Mouse (Mus musculus): ENCODE data around the gene Krtap13. TPM values are rescaled to one million over a fixed set of nuclear protein-coding genes. Genes with fewer than 3 reads are reported as not detected.

The Krtap13 gene
- polyA plus RNA-seq, 1 experiment from 2014 or later, result not detected

GRCm38 (mm10) chr16:88707496-88708012 lies 43.9 kb downstream of the Krtap13 start, which contains the start of gene 2310061N02Rik:
Gene 2310061N02Rik (minus strand): TSS chr16:88707962.
- 89% methylated on average over 10 of the region's 10 CpGs for WGBS
- ATAC-seq, result no peak
- H3K27me3 ChIP-seq (replicated peaks), result no peaks in the 10 kb centered on the region

GRCm38 (mm10) chr16:88701072-88701864 lies 50.2 kb downstream of the Krtap13 start:
- H3K27me3 ChIP-seq (replicated peaks), result no peaks in the 10 kb centered on the region
- H3K27ac ChIP-seq, result no peak overlapping the region
- H3K9me3 ChIP-seq, result no peaks in the 10 kb centered on the region
- no peak overlapping the region for H3K4me3 ChIP-seq (replicated peaks)
- H3K4me1 ChIP-seq (replicated peaks), result no peaks in the 10 kb centered on the region
- no peaks in the 10 kb centered on the region for H3K36me3 ChIP-seq
- H3K9ac ChIP-seq, result no peak overlapping the region
- ATAC-seq, result no peak
- no peak overlapping the region for H3K4me2 ChIP-seq (replicated peaks)
- WGBS, result 44% methylated on average over 4 of the region's 4 CpGs

More at GRCm38 (mm10) chr16:88707496-88708012, 43.9 kb downstream of the Krtap13 start, which contains the start of gene 2310061N02Rik:
- Histone ChIP-seq H3K9me3 (no peaks in the 10 kb centered on the region), H3K4me2 (replicated peaks) (no peak within 1 kb of the TSS), H3K9ac (no peak within 1 kb of the TSS), H3K4me3 (replicated peaks) (no peak within 1 kb of the TSS), H3K4me1 (replicated peaks) (no peaks in the 10 kb centered on the region), H3K36me3 (no peaks in the 10 kb centered on the region), H3K27ac (no peak within 1 kb of the TSS)

Other genes starting within 250 kb of the Krtap13 start
- not detected in 2 replicates for gene Cldn17, start 244.7 kb downstream of the Krtap13 start, polyA plus RNA-seq (2015; fragmentation: Nextera tagmentation; extraction: Ambion mirVana)
- gene Cldn8, start 188.5 kb downstream of the Krtap13 start, polyA plus RNA-seq (2015; fragmentation: Nextera tagmentation; extraction: Ambion mirVana), result 72.7 and 77.0 TPM in 2 replicates
- not detected in 2 replicates for gene Krtap24-1, start 139.4 kb downstream of the Krtap13 start, polyA plus RNA-seq (2015; fragmentation: Nextera tagmentation; extraction: Ambion mirVana)
- gene 2310079G19Rik, start 124.0 kb downstream of the Krtap13 start, polyA plus RNA-seq (2015; fragmentation: Nextera tagmentation; extraction: Ambion mirVana), result not detected in 2 replicates
- gene Krtap26-1, start 103.8 kb downstream of the Krtap13 start, polyA plus RNA-seq (2015; fragmentation: Nextera tagmentation; extraction: Ambion mirVana), result not detected in 2 replicates
- not detected in 2 replicates for gene Krtap27-1, start 80.0 kb downstream of the Krtap13 start, polyA plus RNA-seq (2015; fragmentation: Nextera tagmentation; extraction: Ambion mirVana)
- not detected in 2 replicates for gene 2310061N02Rik, start 43.7 kb downstream of the Krtap13 start, polyA plus RNA-seq (2015; fragmentation: Nextera tagmentation; extraction: Ambion mirVana)
- gene Krtap13-1, start 22.8 kb downstream of the Krtap13 start, polyA plus RNA-seq (2015; fragmentation: Nextera tagmentation; extraction: Ambion mirVana), result not detected in 2 replicates
- not detected in 2 replicates for gene 2310034C09Rik, start 7.2 kb upstream of the Krtap13 start, polyA plus RNA-seq (2015; fragmentation: Nextera tagmentation; extraction: Ambion mirVana)
- not detected in 2 replicates for gene 2310057N15Rik, start 22.6 kb upstream of the Krtap13 start, polyA plus RNA-seq (2015; fragmentation: Nextera tagmentation; extraction: Ambion mirVana)
- gene Gm5965, start 26.3 kb upstream of the Krtap13 start, polyA plus RNA-seq (2015; fragmentation: Nextera tagmentation; extraction: Ambion mirVana), result not detected in 2 replicates
- gene Gm20741, start 60.6 kb upstream of the Krtap13 start, polyA plus RNA-seq (2015; fragmentation: Nextera tagmentation; extraction: Ambion mirVana), result not detected in 2 replicates
- not detected in 2 replicates for gene Krtap15, start 68.6 kb upstream of the Krtap13 start, polyA plus RNA-seq (2015; fragmentation: Nextera tagmentation; extraction: Ambion mirVana)
- gene Krtap14, start 74.5 kb upstream of the Krtap13 start, polyA plus RNA-seq (2015; fragmentation: Nextera tagmentation; extraction: Ambion mirVana), result not detected in 2 replicates
- gene Krtap19-1, start 117.8 kb upstream of the Krtap13 start, polyA plus RNA-seq (2015; fragmentation: Nextera tagmentation; extraction: Ambion mirVana), result not detected in 2 replicates
- gene Krtap19-2, start 122.6 kb upstream of the Krtap13 start, polyA plus RNA-seq (2015; fragmentation: Nextera tagmentation; extraction: Ambion mirVana), result not detected in 2 replicates
- gene Krtap19-3, start 126.4 kb upstream of the Krtap13 start, polyA plus RNA-seq (2015; fragmentation: Nextera tagmentation; extraction: Ambion mirVana), result not detected in 2 replicates
- not detected in 2 replicates for gene Krtap19-4, start 133.5 kb upstream of the Krtap13 start, polyA plus RNA-seq (2015; fragmentation: Nextera tagmentation; extraction: Ambion mirVana)
- not detected in 2 replicates for gene Krtap19-5, start 144.8 kb upstream of the Krtap13 start, polyA plus RNA-seq (2015; fragmentation: Nextera tagmentation; extraction: Ambion mirVana)
- gene Krtap19-9b, start 180.6 kb upstream of the Krtap13 start, polyA plus RNA-seq (2015; fragmentation: Nextera tagmentation; extraction: Ambion mirVana), result not detected in 2 replicates
- not detected in 2 replicates for gene Krtap16-3, start 211.2 kb upstream of the Krtap13 start, polyA plus RNA-seq (2015; fragmentation: Nextera tagmentation; extraction: Ambion mirVana)

Data from intestine, embryonic 15.5 days (tissue).